Mouse (Mus musculus): ENCODE measurements around the gene Nbas. TPM values are rescaled to one million over a fixed set of nuclear protein-coding genes. Genes with fewer than 3 reads are reported as not detected.

Nbas gene
- total RNA-seq, 2 experiments from 2014 or later: 15.8 to 17.2 TPM

DNA sequence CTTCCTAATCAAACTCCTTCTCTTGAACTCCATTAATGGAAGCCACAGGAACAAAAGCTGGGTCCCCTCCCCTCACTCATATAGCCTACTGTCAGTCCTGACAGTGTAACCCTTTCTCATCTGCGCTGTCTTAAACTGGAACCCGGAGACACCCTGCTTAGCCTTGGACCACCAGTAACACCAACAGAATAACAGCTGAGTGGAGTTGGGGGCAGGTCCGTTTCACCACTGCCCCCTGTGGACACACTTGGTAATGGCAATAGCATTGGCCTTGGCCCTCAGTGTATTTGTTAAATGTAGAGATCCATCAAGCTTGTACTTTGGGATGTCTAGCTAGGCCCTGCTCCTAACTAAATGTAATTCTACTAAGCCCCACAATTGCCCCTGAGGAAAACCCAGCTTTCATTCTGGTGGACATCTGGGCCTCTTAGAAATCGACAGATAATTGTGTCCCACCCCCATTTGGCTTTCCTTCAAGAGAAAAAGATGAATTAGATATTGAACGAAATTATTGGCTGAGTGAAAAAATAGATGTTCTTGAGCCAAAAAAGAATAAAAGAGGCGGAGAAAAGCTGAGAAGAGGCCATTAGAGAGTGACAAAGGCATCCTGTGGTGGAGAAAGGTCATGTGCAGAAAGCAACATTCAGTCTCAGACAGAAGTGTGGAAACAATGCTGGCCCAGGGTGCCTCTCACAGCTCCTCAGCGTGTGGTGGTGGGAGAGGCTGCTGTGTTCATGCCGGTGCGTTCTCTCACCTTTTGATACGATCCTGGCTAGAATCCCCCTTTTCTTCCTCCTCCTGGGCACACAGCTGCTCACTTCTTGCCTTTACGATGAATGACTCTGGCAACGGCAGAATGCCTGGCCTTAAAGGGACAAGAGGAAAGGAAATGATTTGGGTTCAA is 358.1 kb downstream of the Nbas start:
- DNase-seq: no peak

Other genes with a start within 250 kb of the Nbas start
- 100 to 1,000 TPM in 1 of 2 experiments, 10 to 100 TPM in 1; 99.4 to 101 TPM for gene Ddx1, start 19.9 kb upstream of the Nbas start, total RNA-seq (2021)